Mouse (Mus musculus) limb, embryonic 12.5 days (tissue): ENCODE results near the gene Krt71. TPM values are rescaled to one million over a fixed set of nuclear protein-coding genes. Genes with fewer than 3 reads are reported as not detected.

ENCODE experiments used
- ATAC-seq: fragments of 200-750 bp; cut with Nextera tagmentation; 2 replicates; pipeline ENCODE4 v1.8.0; 2017; ENCODE audit warnings: low read depth, moderate TSS enrichment; ENCODE audit not compliant: insufficient number of reproducible peaks, insufficient read depth, low FRiP score, low TSS enrichment
- H3K27ac ChIP-seq: fragments of 300-500 bp; sonication (generic); 2 replicates; pipeline ENCODE4 v1.5.1; 2016; ENCODE audit warnings: mild to moderate bottlenecking, moderate library complexity
- H3K27me3 ChIP-seq: fragments of 300-500 bp; sonication (generic); 2 replicates; pipeline ENCODE4 v1.6.1; 2016; ENCODE audit warnings: mild to moderate bottlenecking, moderate library complexity
- H3K36me3 ChIP-seq: fragments of 300-500 bp; sonication (generic); 2 replicates; pipeline ENCODE4 v1.6.1; 2016; ENCODE audit warnings: mild to moderate bottlenecking, moderate library complexity
- H3K4me1 ChIP-seq: fragments of 300-500 bp; sonication (generic); replicated peaks from 2 replicates; pipeline ENCODE4 v1.6.1; 2016
- H3K4me2 ChIP-seq: fragments of 300-500 bp; sonication (generic); 2 replicates; pipeline ENCODE4 v1.6.1; 2016; ENCODE audit warnings: mild to moderate bottlenecking, moderate library complexity
- H3K4me3 ChIP-seq: fragments of 300-500 bp; sonication (generic); replicated peaks from 2 replicates; pipeline ENCODE4 v1.5.1; 2016; ENCODE audit warnings: mild to moderate bottlenecking
- H3K9ac ChIP-seq: fragments of 300-500 bp; sonication (generic); replicated peaks from 2 replicates; pipeline ENCODE4 v1.6.1; 2016; ENCODE audit warnings: mild to moderate bottlenecking, moderate library complexity
- H3K9me3 ChIP-seq: fragments of 300-500 bp; sonication (generic); 2 replicates; pipeline ENCODE4 v1.6.1; 2016; ENCODE audit warnings: mild to moderate bottlenecking, moderate library complexity
- WGBS: fragments of 180-500 bp; shearing (Covaris S2); methylation state at CpG from one replicate; pipeline ENCODE4 v1.1.7; 2016; 5-methylcytosine and 5-hydroxymethylcytosine counted together
- microRNA-seq: library from miRNA; unstranded; fragments of <30 nt; microRNA quantifications from one replicate; pipeline ENCODE4, GENCODE M21; 2017
- polyA plus RNA-seq: library from polyadenylated mRNA; unstranded; fragments of >200 nt; fragmentation: Nextera tagmentation; extraction: Ambion mirVana; gene quantifications from 2 replicates; pipeline ENCODE4 v1.2.1, GENCODE M21; 2016

Krt71 gene
- polyA plus RNA-seq, 1 experiment from 2014 or later, result not detected

GRCm38 (mm10) chr15:101688161-101688560 is 54.7 kb downstream of the Krt71 start:
- H3K4me2 ChIP-seq, result no peak overlapping the region
- H3K9me3 ChIP-seq, result no peaks in the 10 kb centered on the region
- H3K4me1 ChIP-seq, result no peaks in the 10 kb centered on the region
- H3K27ac ChIP-seq, result no peak overlapping the region
- H3K9ac ChIP-seq, result no peak overlapping the region
- 72% methylated on average over 2 of the region's 2 CpGs for WGBS
- H3K4me3 ChIP-seq, result no peak overlapping the region
- ATAC-seq, result no peak
- no peaks in the 10 kb centered on the region for H3K27me3 ChIP-seq
- no peaks in the 10 kb centered on the region for H3K36me3 ChIP-seq

Small RNA genes lying within 50 kb of the gene (microRNA-seq; reads per million reads assigned to microRNA genes)
- gene Gm44323, result not detected
- gene Gm44342, result not detected

Other genes starting within 250 kb of the Krt71 start
- not detected in 2 replicates for gene Gm49425, start 225.8 kb downstream of the Krt71 start, polyA plus RNA-seq
- gene Krt84, start 210.3 kb downstream of the Krt71 start, polyA plus RNA-seq, result not detected in 2 replicates
- gene Krt82, start 192.4 kb downstream of the Krt71 start, polyA plus RNA-seq, result not detected in 2 replicates
- 0.08 and 0.24 TPM in 2 replicates for gene Krt90, start 180.2 kb downstream of the Krt71 start, polyA plus RNA-seq
- gene Krt75, start 169.2 kb downstream of the Krt71 start, polyA plus RNA-seq, result 0.27 and 0.30 TPM in 2 replicates
- not detected in 2 replicates for gene Gm5414, start 114.9 kb downstream of the Krt71 start, polyA plus RNA-seq
- gene Gm5478, start 95.7 kb downstream of the Krt71 start, polyA plus RNA-seq, result not detected in 2 replicates
- not detected in 2 replicates for gene Krt6b, start 62.8 kb downstream of the Krt71 start, polyA plus RNA-seq
- 0.55 and 0.59 TPM in 2 replicates for gene Krt6a, start 48.8 kb downstream of the Krt71 start, polyA plus RNA-seq
- 101 and 109 TPM in 2 replicates for gene Krt5, start 30.2 kb downstream of the Krt71 start, polyA plus RNA-seq
- gene Krt72, start 43.4 kb upstream of the Krt71 start, polyA plus RNA-seq, result not detected in 2 replicates
- not detected in 2 replicates for gene Krt73, start 59.2 kb upstream of the Krt71 start, polyA plus RNA-seq
- gene Krt2, start 75.1 kb upstream of the Krt71 start, polyA plus RNA-seq, result 0.13 and 0.15 TPM in 2 replicates
- gene Krt1, start 107.7 kb upstream of the Krt71 start, polyA plus RNA-seq, result 1.5 and 2.0 TPM in 2 replicates
- not detected in 2 replicates for gene Krt77, start 126.6 kb upstream of the Krt71 start, polyA plus RNA-seq
- gene Krt76, start 149.8 kb upstream of the Krt71 start, polyA plus RNA-seq, result not detected in 2 replicates
- gene Krt4, start 181.6 kb upstream of the Krt71 start, polyA plus RNA-seq, result 0.13 TPM in 1 of 2 replicates, not detected in the other
- 0.17 TPM in 1 of 2 replicates, not detected in the other for gene Krt79, start 197.2 kb upstream of the Krt71 start, polyA plus RNA-seq
- gene Krt78, start 211.2 kb upstream of the Krt71 start, polyA plus RNA-seq, result not detected in 2 replicates